Mouse (Mus musculus): ENCODE data around the gene Ppm1b. TPM values are rescaled to one million over a fixed set of nuclear protein-coding genes. Genes with fewer than 3 reads are reported as not detected.

Ppm1b gene
- polyA plus RNA-seq, 1 experiment from 2014 or later, result 57.5 TPM

GRCm38 (mm10) chr17:84958986-84959664 lies 2.6 kb downstream of the Ppm1b start:
- 37% methylated on average over 6 of the region's 6 CpGs for WGBS
- no peak for DNase-seq (ENCODE audit: extremely low spot score, low spot score)
- Histone ChIP-seq H3K4me1 (peaks cover 31% of the 10 kb centered on the region), H3K27ac (peak overlapping the region; percentile 96), H3K9me3 (no peaks in the 10 kb centered on the region), H3K27me3 (ENCODE audit: poor library complexity, severe bottlenecking) (no peaks in the 10 kb centered on the region), H3K4me3 (peak overlapping the region; percentile 95), H3K36me3 (replicated peaks) (peaks cover 18% of the 10 kb centered on the region; the same call in 1 of the 2 replicates)

GRCm38 (mm10) chr17:84959665-84960020 lies 3.1 kb downstream of the Ppm1b start:
- 69% methylated on average over 3 of the region's 3 CpGs for WGBS
- H3K27ac ChIP-seq, result no peak overlapping the region
- H3K4me1 ChIP-seq, result peaks cover 31% of the 10 kb centered on the region
- H3K9me3 ChIP-seq, result no peaks in the 10 kb centered on the region
- no peak for DNase-seq (ENCODE audit: extremely low spot score, low spot score)
- H3K27me3 ChIP-seq (ENCODE audit: poor library complexity, severe bottlenecking), result no peaks in the 10 kb centered on the region
- peaks cover 22% of the 10 kb centered on the region for H3K36me3 ChIP-seq (replicated peaks)
- H3K4me3 ChIP-seq, result peak overlapping the region; percentile 95

- whole genome bisulfite sequencing, result 70% methylated on average over 4 of the region's 4 CpGs
- no peak overlapping the region for H3K27ac ChIP-seq
- peak overlapping the region; percentile 95 for H3K4me3 ChIP-seq
- H3K36me3 ChIP-seq (replicated peaks), result peaks cover 27% of the 10 kb centered on the region
- H3K4me1 ChIP-seq, result peaks cover 31% of the 10 kb centered on the region
- H3K27me3 ChIP-seq (ENCODE audit: poor library complexity, severe bottlenecking), result no peaks in the 10 kb centered on the region
- no peak for DNase-seq (ENCODE audit: extremely low spot score, low spot score)
- no peaks in the 10 kb centered on the region for H3K9me3 ChIP-seq
Measured at GRCm38 (mm10) chr17:84960136-84960535, 3.6 kb downstream of the Ppm1b start.

- WGBS, result 85% methylated on average over 4 of the region's 4 CpGs
- Histone ChIP-seq H3K9me3 (peaks cover 7% of the 10 kb centered on the region; the same call in 1 of the 2 replicates), H3K36me3 (replicated peaks) (peaks cover 45% of the 10 kb centered on the region), H3K27ac (no peak overlapping the region), H3K4me1 (peaks cover 20% of the 10 kb centered on the region), H3K27me3 (ENCODE audit: poor library complexity, severe bottlenecking) (no peaks in the 10 kb centered on the region), H3K4me3 (no peak overlapping the region)
- DNase-seq (ENCODE audit: extremely low spot score, low spot score), result no peak
Measured at GRCm38 (mm10) chr17:84962046-84962445, 5.5 kb downstream of the Ppm1b start.

GRCm38 (mm10) chr17:84963651-84964050 lies 7.1 kb downstream of the Ppm1b start:
- no peak for DNase-seq (ENCODE audit: extremely low spot score, low spot score)
- no peak overlapping the region for H3K4me3 ChIP-seq
- no peaks in the 10 kb centered on the region for H3K27me3 ChIP-seq (ENCODE audit: poor library complexity, severe bottlenecking)
- peaks cover 7% of the 10 kb centered on the region; the same call in 1 of the 2 replicates for H3K9me3 ChIP-seq
- H3K27ac ChIP-seq, result no peak overlapping the region
- 87% methylated on average over 6 of the region's 6 CpGs for WGBS
- H3K36me3 ChIP-seq (replicated peaks), result peaks cover 48% of the 10 kb centered on the region
- peaks cover 22% of the 10 kb centered on the region for H3K4me1 ChIP-seq

- Histone ChIP-seq H3K4me1 (peaks cover 6% of the 10 kb centered on the region; the same call in 1 of the 2 replicates), H3K27ac (no peak overlapping the region), H3K27me3 (ENCODE audit: poor library complexity, severe bottlenecking) (no peaks in the 10 kb centered on the region), H3K4me3 (no peak overlapping the region), H3K36me3 (replicated peaks) (peaks cover 48% of the 10 kb centered on the region), H3K9me3 (peaks cover 7% of the 10 kb centered on the region; the same call in 1 of the 2 replicates)
- 89% methylated on average over 1 of the region's 1 CpGs for WGBS
- no peak for DNase-seq (ENCODE audit: extremely low spot score, low spot score)
Measured at GRCm38 (mm10) chr17:84966231-84966630, 9.7 kb downstream of the Ppm1b start.

- Histone ChIP-seq H3K4me3 (no peak overlapping the region), H3K36me3 (replicated peaks) (peaks cover 44% of the 10 kb centered on the region), H3K27me3 (ENCODE audit: poor library complexity, severe bottlenecking) (no peaks in the 10 kb centered on the region), H3K4me1 (peaks cover 6% of the 10 kb centered on the region; the same call in 1 of the 2 replicates), H3K27ac (no peak overlapping the region), H3K9me3 (peaks cover 7% of the 10 kb centered on the region; the same call in 1 of the 2 replicates)
- 69% methylated on average over 1 of the region's 1 CpGs for WGBS
- no peak for DNase-seq (ENCODE audit: extremely low spot score, low spot score)
Measured at GRCm38 (mm10) chr17:84967045-84967444, 10.5 kb downstream of the Ppm1b start.

GRCm38 (mm10) chr17:84969916-84970315 lies 13.4 kb downstream of the Ppm1b start:
- H3K27me3 ChIP-seq (ENCODE audit: poor library complexity, severe bottlenecking), result no peaks in the 10 kb centered on the region
- WGBS, result 84% methylated on average over 8 of the region's 8 CpGs
- peaks cover 6% of the 10 kb centered on the region; the same call in 1 of the 2 replicates for H3K4me1 ChIP-seq
- H3K9me3 ChIP-seq, result peaks cover 7% of the 10 kb centered on the region; the same call in 1 of the 2 replicates
- no peak overlapping the region for H3K27ac ChIP-seq
- no peak overlapping the region for H3K4me3 ChIP-seq
- DNase-seq (ENCODE audit: extremely low spot score, low spot score), result no peak
- peaks cover 30% of the 10 kb centered on the region for H3K36me3 ChIP-seq (replicated peaks)

GRCm38 (mm10) chr17:84981721-84982120 lies 25.2 kb downstream of the Ppm1b start:
- H3K4me1 ChIP-seq, result no peaks in the 10 kb centered on the region
- 88% methylated on average over 1 of the region's 1 CpGs for WGBS
- H3K27me3 ChIP-seq (ENCODE audit: poor library complexity, severe bottlenecking), result no peaks in the 10 kb centered on the region
- H3K36me3 ChIP-seq (replicated peaks), result peaks cover 43% of the 10 kb centered on the region
- H3K27ac ChIP-seq, result no peak overlapping the region
- peaks cover 19% of the 10 kb centered on the region for H3K9me3 ChIP-seq
- DNase-seq (ENCODE audit: extremely low spot score, low spot score), result no peak
- no peak overlapping the region for H3K4me3 ChIP-seq

GRCm38 (mm10) chr17:84982735-84983134 lies 26.2 kb downstream of the Ppm1b start:
- Histone ChIP-seq H3K9me3 (peaks cover 11% of the 10 kb centered on the region; the same call in 1 of the 2 replicates), H3K4me3 (no peak overlapping the region), H3K27me3 (ENCODE audit: poor library complexity, severe bottlenecking) (no peaks in the 10 kb centered on the region), H3K4me1 (peaks cover 6% of the 10 kb centered on the region; the same call in 1 of the 2 replicates), H3K27ac (no peak overlapping the region), H3K36me3 (replicated peaks) (peaks cover 34% of the 10 kb centered on the region)
- DNase-seq (ENCODE audit: extremely low spot score, low spot score), result no peak
- 85% methylated on average over 2 of the region's 2 CpGs for WGBS

GRCm38 (mm10) chr17:84986368-84986767 lies 29.8 kb downstream of the Ppm1b start:
- Histone ChIP-seq H3K9me3 (no peaks in the 10 kb centered on the region), H3K27me3 (ENCODE audit: poor library complexity, severe bottlenecking) (no peaks in the 10 kb centered on the region), H3K27ac (no peak overlapping the region), H3K36me3 (replicated peaks) (peaks cover 15% of the 10 kb centered on the region), H3K4me1 (peaks cover 6% of the 10 kb centered on the region; the same call in 1 of the 2 replicates), H3K4me3 (no peak overlapping the region)
- no peak for DNase-seq (ENCODE audit: extremely low spot score, low spot score)
- 79% methylated on average over 5 of the region's 5 CpGs for WGBS

- Histone ChIP-seq H3K9me3 (no peaks in the 10 kb centered on the region), H3K27ac (no peak overlapping the region), H3K27me3 (ENCODE audit: poor library complexity, severe bottlenecking) (no peaks in the 10 kb centered on the region), H3K36me3 (replicated peaks) (peaks cover 16% of the 10 kb centered on the region), H3K4me1 (peaks cover 6% of the 10 kb centered on the region; the same call in 1 of the 2 replicates), H3K4me3 (no peak overlapping the region)
- 86% methylated on average over 3 of the region's 3 CpGs for WGBS
- no peak for DNase-seq (ENCODE audit: extremely low spot score, low spot score)
Measured at GRCm38 (mm10) chr17:84987834-84988410, 31.4 kb downstream of the Ppm1b start.

GRCm38 (mm10) chr17:84988514-84988913 lies 32.0 kb downstream of the Ppm1b start:
- Histone ChIP-seq H3K4me1 (peaks cover 6% of the 10 kb centered on the region; the same call in 1 of the 2 replicates), H3K27me3 (ENCODE audit: poor library complexity, severe bottlenecking) (no peaks in the 10 kb centered on the region), H3K27ac (no peak overlapping the region), H3K4me3 (no peak overlapping the region), H3K9me3 (no peaks in the 10 kb centered on the region), H3K36me3 (replicated peaks) (peaks cover 21% of the 10 kb centered on the region)
- no peak for DNase-seq (ENCODE audit: extremely low spot score, low spot score)
